Comparison of ENCODE assay signal across 12 mouse cellular contexts in genomic region chr9:40764887-40765580, GRCm38 (mm10). TPM values are rescaled to one million over a fixed set of nuclear protein-coding genes. Genes with fewer than 3 reads are reported as not detected.
DNase-seq lines count a peak whose midpoint lies in the region; TF ChIP-seq lines count a peak whose summit lies in the region.
"Had no signal": no experiment of that assay in that cellular context is flagged by ENCODE, and none has a peak within 500 bp of the region (broad histone marks: within the 10 kb centered on the region; RNA-seq: fewer than 3 reads in every experiment).

No protein-coding gene starts in this region.

- no peak for TF ChIP-seq EP300 in ES-Bruce4 (IDR thresholded peaks at IDR 0.05; ENCODE audit: insufficient read depth, low read depth, low read length)

- peak overlapping the region; percentile 77 for H3K9ac ChIP-seq in ES-Bruce4 (ENCODE audit: low read depth, poor library complexity, severe bottlenecking)
- H3K9ac ChIP-seq: hindbrain, embryonic 15.5 days had no signal

- no peak for TF ChIP-seq CTCF in ES-Bruce4 (IDR thresholded peaks at IDR 0.05; ENCODE audit: low read depth, low read length)

- WGBS in forebrain, embryonic 10.5 days = 91% methylated on average over 8 of the region's 9 CpGs

- no peaks in the 10 kb centered on the region for H3K36me3 ChIP-seq in ES-Bruce4 (ENCODE audit: control insufficient read depth, insufficient read depth, low read length, poor library complexity, severe bottlenecking)
- H3K36me3 ChIP-seq in forebrain, embryonic 10.5 days (replicated peaks) = peaks cover 3% of the 10 kb centered on the region; the same call in 1 of the 2 replicates

- DNase-seq in kidney, postnatal 14 days = peak; percentile 27
- no peak for DNase-seq in kidney, adult 11 months
- peak; percentile 42 for DNase-seq in CD4-positive helper T cell, adult 2 months (ENCODE audit: low read depth, low spot score)
- peak; percentile 54 for DNase-seq in lung, postnatal 36 days
- no peak for DNase-seq in cerebellum, postnatal 25 days
- no peak for DNase-seq in forebrain, embryonic 10.5 days (ENCODE audit: extremely low spot score, low spot score)
- DNase-seq: adrenal gland, postnatal 36 days; cerebellum, postnatal 36 days; liver; thymus, postnatal 25 days had no signal

- TF ChIP-seq POLR2A in ES-Bruce4 (IDR thresholded peaks at IDR 0.05; ENCODE audit: insufficient read depth, low read length) = no peak

- H3K9me3 ChIP-seq in ES-Bruce4 (replicated peaks; ENCODE audit: control insufficient read depth, insufficient read depth, low read length, poor library complexity, severe bottlenecking) = no peaks in the 10 kb centered on the region
- no peaks in the 10 kb centered on the region for H3K9me3 ChIP-seq in forebrain, embryonic 10.5 days
- H3K9me3 ChIP-seq: hindbrain, embryonic 15.5 days had no signal

- peak overlapping the region; percentile 34 for H3K4me3 ChIP-seq in ES-Bruce4 (ENCODE audit: low read depth, low read length)
- H3K4me3 ChIP-seq in forebrain, embryonic 10.5 days = no peak overlapping the region
- H3K4me3 ChIP-seq: hindbrain, embryonic 15.5 days had no signal

- H3K27me3 ChIP-seq in ES-Bruce4 (ENCODE audit: control insufficient read depth, insufficient read depth, low read length, poor library complexity, severe bottlenecking) = no peaks in the 10 kb centered on the region
- H3K27me3 ChIP-seq in forebrain, embryonic 10.5 days (ENCODE audit: poor library complexity, severe bottlenecking) = no peaks in the 10 kb centered on the region
- H3K27me3 ChIP-seq: hindbrain, embryonic 15.5 days had no signal

- peaks cover 2% of the 10 kb centered on the region for H3K4me1 ChIP-seq in ES-Bruce4 (ENCODE audit: control insufficient read depth, insufficient read depth, low read length)
- peaks cover 10% of the 10 kb centered on the region for H3K4me1 ChIP-seq in forebrain, embryonic 10.5 days
- H3K4me1 ChIP-seq: hindbrain, embryonic 15.5 days had no signal

- peak overlapping the region; percentile 94 for H3K27ac ChIP-seq in ES-Bruce4 (ENCODE audit: insufficient read depth, low read length)
- H3K27ac ChIP-seq in forebrain, embryonic 10.5 days = no peak overlapping the region
- H3K27ac ChIP-seq: hindbrain, embryonic 15.5 days had no signal

RNA-seq across cellular contexts. Expression of gene Hspa8, which starts 35.8 kb away (rescaled TPM):
- polyA plus RNA-seq in ES-Bruce4 (2011; ENCODE audit: insufficient read depth, insufficient read length, low read depth, missing spikeins) = 3,442 and 3,618 TPM in 2 replicates
- polyA plus RNA-seq in forebrain, embryonic 10.5 days (2016; fragmentation: Nextera tagmentation; extraction: Ambion mirVana) = 3,411 and 3,929 TPM in 2 replicates

Comparison
In these comparisons a context has a peak if more than half of its experiments do, and no peak if none do; other contexts are left out.
1. DNase-seq: peak in kidney, postnatal 14 days (single experiment), CD4-positive helper T cell, adult 2 months (single experiment) and lung, postnatal 36 days (single experiment); none in kidney, adult 11 months (single experiment), cerebellum, postnatal 25 days (0 of 2) and forebrain, embryonic 10.5 days (single experiment).